Mouse (Mus musculus): ENCODE measurements at regions not wholly inside any gene's neighbourhood (a gene's known extent, or its start where the extent isn't known, plus 50 kb on each side); places are given as distances from the start of the nearest gene placed in this dataset.

DNA sequence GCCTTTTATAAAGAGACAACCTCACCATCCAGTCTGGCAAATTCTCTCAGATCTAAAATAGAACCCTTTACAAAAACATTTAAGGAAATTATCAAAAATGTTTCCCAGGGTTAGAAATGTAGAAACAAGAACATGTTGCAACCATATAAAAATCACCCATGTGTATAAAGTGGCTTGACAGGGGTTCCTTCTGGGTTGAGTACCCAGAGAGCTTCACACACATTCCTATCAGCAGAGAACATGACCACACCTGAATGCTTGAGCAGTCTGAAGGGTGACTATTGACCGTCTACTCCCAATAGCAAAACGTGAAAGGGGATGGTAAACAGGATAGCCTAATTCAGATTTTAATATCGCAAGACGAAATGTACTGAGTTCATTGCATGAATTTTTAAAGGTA is 57.8 kb upstream of the Zfand5 start:
- DNase-seq (ENCODE audit: low read depth, low spot score), result no peak

- DNase-seq (ENCODE audit: low read depth, low spot score), result no peak
These were observed 78.6 kb upstream of the Zfand5 start for GRCm38 (mm10) chr19:21193461-21193860.

GRCm38 (mm10) chr19:21192576-21192975 is 79.5 kb upstream of the Zfand5 start:
- DNase-seq (ENCODE audit: low read depth, low spot score), result no peak

DNA sequence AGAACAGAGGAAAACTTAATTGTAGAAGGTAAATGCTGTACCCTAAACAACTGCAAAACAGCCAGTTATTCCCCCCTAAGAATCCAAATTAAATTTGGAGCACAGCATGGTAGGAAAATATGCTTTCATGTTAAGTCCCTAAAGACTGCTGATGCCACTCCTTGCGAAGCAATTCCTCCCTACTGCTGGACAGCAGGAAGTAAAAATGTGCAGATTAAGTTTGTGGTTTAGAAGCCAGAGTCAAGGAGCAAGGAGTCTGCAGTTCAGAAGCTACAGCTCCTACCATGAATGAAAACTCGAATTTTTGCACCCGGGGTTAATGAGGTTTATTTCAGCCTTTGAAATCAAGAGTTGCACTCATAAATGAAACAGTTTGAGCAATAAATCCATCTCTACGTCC is 82.9 kb upstream of the Zfand5 start:
- no peak for DNase-seq (ENCODE audit: low read depth, low spot score)

DNA sequence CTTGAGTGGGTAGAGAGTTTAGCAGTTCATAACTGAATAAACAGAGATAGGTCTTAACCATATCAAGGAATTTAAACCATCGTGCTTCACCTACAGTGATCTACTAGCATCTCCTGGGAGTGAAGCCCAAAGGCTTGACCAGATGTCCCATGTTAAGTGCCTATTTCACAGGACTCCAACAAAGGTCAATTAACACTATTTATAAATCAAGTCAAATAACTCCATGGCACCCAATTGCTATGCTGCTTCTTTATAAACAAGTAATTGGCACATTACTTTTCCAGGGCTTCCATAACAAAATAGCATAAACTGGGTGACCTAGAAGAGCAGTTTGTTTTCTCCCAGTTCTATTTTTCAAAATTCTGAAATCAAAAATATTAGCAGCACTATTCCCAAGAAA is 85.4 kb upstream of the Zfand5 start:
- no peak for DNase-seq (ENCODE audit: low read depth, low spot score)

DNA sequence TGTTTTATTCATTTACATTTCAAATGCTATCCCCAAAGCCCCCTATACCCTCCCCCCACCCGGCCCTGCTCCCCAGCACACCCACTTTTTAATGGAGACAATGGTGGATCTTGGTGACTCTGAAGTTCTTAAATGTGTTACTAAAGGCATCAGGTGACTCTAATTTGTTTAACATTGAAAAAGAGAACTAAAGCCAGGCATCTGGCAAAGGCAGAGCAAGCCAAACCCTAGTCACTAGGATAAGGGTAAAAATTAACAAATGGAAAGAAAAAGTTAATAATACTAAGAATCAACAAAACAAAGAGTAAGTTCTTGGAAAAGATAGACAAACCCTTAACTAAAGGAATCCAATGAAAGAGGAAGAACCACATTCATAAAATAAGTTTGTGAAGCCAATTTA is 86.1 kb upstream of the Zfand5 start:
- DNase-seq (ENCODE audit: low read depth, low spot score), result no peak

DNA sequence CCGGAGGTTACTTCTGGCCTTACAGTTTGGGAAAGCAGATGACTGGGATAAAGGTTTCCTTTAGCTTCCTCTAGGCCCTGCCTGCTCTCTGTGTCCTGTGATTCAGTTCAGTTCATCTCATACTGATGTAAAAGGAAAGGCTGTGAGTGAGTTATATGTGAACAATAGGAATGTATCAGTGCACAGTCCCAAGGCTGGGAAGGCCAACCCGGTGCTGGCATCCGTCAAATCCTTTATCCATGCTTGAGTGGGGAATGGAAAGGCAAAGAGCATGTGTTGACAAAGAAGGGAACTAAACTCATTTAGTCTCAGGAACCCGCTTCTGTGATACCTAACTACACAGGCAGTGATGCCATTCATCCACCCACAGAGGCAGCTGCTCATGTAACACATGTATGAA is 89.0 kb upstream of the Zfand5 start:
- DNase-seq (ENCODE audit: low read depth, low spot score), result no peak

DNA sequence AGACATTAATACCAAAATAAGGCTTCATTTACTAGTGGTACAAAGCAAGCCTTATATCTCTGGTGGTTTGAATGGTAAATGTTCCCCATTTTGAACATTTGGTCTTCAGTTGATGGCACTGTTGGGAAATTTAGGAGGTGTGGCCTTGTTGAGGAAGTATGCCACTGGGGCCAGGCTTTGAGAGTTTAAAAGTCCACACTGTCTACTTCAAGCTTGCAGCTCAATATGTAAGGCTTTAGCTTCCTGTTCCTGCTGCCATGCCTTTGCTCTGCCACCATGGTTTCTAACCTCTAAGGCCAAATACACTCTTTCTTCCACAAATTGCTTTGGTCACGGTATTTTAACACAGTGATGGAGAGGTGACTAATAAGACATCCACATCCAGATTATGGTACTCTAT is 92.2 kb upstream of the Zfand5 start:
- no peak for DNase-seq (ENCODE audit: low read depth, low spot score)

DNA sequence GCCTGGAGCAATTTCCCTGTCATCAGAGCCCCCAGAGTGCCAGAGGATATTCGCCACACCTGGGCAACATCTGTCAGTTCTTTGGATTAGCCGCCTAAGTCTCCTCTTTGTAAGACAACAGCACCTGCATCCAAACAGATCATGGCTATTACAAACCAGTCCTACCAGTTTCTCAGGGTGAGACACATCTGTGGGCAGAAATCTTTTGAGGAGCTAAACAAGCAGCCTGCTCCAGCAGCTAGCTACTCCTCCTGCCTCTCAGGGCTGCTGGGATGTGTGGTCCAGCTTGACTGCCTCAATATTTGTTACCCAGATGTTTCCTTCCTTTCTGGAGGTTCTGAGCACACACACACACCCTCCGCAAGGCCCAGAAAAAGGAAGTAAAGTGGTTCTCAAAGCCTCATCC is 96.6 kb upstream of the Zfand5 start:
- peak; percentile 36 for DNase-seq (ENCODE audit: low read depth, low spot score)

DNA sequence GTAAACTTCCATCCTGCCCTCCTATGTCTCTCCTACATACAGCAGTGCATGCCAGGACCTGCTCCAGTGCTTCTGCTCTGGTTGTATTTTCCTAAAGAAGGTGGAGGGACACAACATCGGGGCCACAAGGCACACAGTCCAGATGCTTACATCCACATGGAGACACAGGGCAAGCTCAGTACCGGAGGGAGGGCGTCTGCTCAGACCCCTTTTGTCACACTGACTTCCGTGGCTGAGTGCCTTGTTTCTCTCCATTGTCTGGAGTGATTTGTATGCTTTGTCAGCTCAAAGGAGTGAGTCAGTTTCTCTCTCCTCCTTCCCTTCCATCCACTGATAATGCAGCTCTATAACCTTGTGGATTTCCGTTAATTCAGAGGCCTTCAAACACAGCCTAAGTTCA is 97.4 kb upstream of the Zfand5 start:
- DNase-seq (ENCODE audit: low read depth, low spot score), result no peak

GRCm38 (mm10) chr19:21173896-21174483 is 98.1 kb upstream of the Zfand5 start:
- DNase-seq (ENCODE audit: low read depth, low spot score), result no peak

DNA sequence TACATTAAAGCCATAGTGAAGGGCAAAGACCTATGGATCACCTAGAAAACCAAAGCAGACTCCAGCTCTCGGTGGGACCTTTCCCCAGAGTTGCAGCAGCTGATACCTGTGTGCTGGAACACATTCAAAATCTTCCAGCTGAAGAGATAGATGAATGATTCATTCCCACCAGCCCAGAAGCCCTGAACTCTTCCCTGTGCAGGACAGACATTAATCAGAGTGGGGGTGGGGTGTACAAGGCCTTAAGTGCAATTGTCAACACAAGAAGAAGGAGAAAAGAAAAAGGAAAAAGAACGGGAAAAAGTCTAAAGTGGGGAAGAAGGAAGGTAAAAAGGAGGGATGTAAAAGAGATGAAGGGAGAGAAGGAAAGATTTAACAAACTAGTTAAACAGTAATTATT is 100.9 kb upstream of the Zfand5 start:
- DNase-seq (ENCODE audit: low read depth, low spot score), result no peak

DNA sequence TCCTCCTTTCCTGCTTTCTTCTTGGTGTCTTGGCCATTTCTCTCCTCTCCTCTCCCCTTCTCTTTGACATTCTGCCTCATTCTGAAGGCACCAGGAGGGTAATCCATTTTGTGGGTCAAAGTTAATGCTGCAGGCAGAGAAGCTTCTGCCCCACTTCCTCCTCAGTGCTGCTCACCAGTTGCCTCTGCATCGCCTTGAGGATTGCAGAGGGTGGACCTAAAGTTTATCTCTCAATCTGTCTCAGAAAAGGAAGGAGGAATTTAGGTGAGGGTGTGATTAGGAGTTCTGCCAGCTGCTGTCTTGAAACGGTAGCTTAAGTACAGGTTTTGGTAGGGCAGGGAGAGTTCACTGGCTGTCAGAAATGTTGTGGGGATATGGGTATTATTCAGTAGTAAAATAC is 101.3 kb upstream of the Zfand5 start:
- DNase-seq (ENCODE audit: low read depth, low spot score), result no peak

- no peak for DNase-seq (ENCODE audit: low read depth, low spot score)
These were observed 105.1 kb upstream of the Zfand5 start for GRCm38 (mm10) chr19:21166939-21167338.

GRCm38 (mm10) chr19:21166465-21166860 is 105.6 kb upstream of the Zfand5 start:
- no peak for DNase-seq (ENCODE audit: low read depth, low spot score)

DNA sequence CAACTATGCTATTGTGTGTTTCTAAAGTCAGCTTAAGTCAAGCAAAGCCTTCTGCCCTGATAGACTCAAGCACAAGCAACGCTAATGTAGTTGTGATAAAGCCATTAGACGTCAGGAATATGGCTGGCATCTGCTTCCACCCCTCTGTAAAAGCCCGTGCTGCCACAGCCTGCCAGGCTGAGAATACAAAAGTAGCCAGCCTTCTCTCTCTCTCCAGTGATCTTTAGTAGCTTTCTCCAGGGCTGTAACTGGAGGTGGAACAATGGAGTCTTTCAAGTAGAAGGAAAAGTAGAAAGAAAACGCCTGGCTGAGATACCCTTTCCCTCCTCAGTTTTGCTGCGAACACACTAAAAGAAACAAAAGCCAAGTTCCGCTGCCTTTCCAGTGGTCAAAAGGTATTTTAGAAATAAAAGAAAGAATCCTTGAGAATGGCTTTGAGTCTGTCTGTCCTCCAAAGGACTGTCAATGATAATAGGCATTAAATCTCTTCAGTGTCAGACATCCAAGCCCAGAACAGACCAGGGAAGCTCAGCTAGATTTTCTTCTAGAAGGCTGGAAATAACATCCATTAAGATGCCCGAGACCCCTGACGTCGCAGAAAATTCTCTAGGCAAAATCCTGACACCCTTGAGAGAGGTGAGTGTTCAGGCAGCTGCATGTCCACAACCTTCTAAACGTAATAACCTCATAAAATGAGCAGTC is 106.2 kb upstream of the Zfand5 start:
- no peak for DNase-seq (ENCODE audit: low read depth, low spot score)

DNA sequence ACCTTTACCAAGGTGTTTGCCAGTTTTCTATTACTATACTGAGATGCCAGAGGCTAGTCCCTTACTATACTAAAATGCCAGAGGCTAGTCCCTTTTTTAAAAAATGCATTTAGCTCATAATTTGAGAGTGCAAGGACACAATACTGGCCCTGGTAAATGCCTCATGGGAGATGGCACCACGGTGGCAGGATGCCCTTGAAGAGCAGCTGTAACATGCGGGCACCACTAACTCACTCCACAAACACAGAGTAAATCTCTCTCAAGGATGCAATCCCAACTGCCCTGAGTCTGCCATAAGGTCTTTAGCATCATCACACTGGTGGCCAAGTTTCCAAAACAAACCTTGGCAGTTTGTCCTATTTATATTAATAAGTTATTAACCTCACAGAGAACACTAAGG is 108.1 kb upstream of the Zfand5 start:
- DNase-seq (ENCODE audit: low read depth, low spot score), result no peak

DNA sequence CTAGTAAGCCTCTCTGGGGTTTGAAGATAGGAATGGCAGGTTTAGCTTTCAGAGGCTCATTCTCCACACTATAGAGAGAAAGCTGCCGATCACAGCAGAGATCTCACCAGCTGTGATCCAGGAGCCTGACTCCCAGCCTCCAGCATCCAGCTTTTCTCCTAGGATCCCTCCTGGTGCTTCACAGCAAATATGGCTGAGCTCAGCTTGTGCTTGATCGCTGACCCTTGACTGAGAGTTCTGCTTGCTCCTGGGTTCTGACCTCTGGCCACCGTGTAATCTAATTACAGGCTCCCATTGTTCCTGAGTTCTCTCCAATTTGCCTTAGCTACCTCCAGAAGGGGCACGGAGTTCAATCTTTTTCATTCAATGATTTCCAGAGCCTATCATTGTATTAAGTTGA is 111.1 kb upstream of the Zfand5 start:
- no peak for DNase-seq (ENCODE audit: low read depth, low spot score)

- DNase-seq (ENCODE audit: low read depth, low spot score), result no peak
These were observed 112.6 kb upstream of the Zfand5 start for GRCm38 (mm10) chr19:21159189-21160137.

- no peak for DNase-seq (ENCODE audit: low read depth, low spot score)
These were observed 117.9 kb upstream of the Zfand5 start for GRCm38 (mm10) chr19:21154162-21154561.

GRCm38 (mm10) chr19:21152027-21152426 is 120.1 kb upstream of the Zfand5 start:
- DNase-seq (ENCODE audit: low read depth, low spot score), result no peak

DNA sequence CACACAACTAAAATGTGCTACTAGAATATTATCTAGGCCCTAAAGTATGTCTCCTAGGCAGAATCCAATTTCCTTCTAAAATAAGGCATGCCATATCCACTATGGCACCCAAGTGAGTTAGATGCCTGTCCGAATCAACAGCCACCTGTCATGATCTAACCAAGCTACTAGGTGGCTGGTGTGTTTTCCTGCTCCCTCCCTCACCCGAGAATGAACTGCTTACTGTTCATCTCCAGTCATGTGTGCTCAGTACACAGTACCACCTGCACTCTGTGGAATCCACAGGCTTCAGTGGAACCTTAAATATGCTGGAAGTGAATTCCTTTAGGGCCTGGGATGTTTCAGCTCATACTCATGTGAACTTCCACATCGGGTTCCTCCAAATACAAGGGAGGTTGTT is 121.2 kb upstream of the Zfand5 start:
- DNase-seq (ENCODE audit: low read depth, low spot score), result no peak

GRCm38 (mm10) chr19:21150241-21150640 is 121.8 kb upstream of the Zfand5 start:
- no peak for DNase-seq (ENCODE audit: low read depth, low spot score)
